Mouse (Mus musculus): ENCODE measurements around the gene 4933403O08Rik. TPM values are rescaled to one million over a fixed set of nuclear protein-coding genes. Genes with fewer than 3 reads are reported as not detected.

4933403O08Rik gene
- polyA plus RNA-seq (2012; rRNA removed; ENCODE audit: low replicate concordance), result not detected in 2 replicates

GRCm38 (mm10) chrX:112238749-112239148, at the start of gene 4933403O08Rik:
TSS of gene 4933403O08Rik (plus strand) at chrX:112239049.

Other genes starting within 250 kb of the 4933403O08Rik start
- not detected in 2 replicates for gene Tex16, start 228.0 kb upstream of the 4933403O08Rik start, polyA plus RNA-seq (2012; rRNA removed; ENCODE audit: low replicate concordance)
- 6.7 and 11.1 TPM in 2 replicates for gene Apool, start 72.3 kb downstream of the 4933403O08Rik start, polyA plus RNA-seq (2012; rRNA removed; ENCODE audit: low replicate concordance)
- gene Satl1, start 167.7 kb downstream of the 4933403O08Rik start, polyA plus RNA-seq (2012; rRNA removed; ENCODE audit: low replicate concordance), result not detected in 2 replicates